Mouse (Mus musculus): ENCODE measurements around the gene Ypel5.

Gene Ypel5

DNA sequence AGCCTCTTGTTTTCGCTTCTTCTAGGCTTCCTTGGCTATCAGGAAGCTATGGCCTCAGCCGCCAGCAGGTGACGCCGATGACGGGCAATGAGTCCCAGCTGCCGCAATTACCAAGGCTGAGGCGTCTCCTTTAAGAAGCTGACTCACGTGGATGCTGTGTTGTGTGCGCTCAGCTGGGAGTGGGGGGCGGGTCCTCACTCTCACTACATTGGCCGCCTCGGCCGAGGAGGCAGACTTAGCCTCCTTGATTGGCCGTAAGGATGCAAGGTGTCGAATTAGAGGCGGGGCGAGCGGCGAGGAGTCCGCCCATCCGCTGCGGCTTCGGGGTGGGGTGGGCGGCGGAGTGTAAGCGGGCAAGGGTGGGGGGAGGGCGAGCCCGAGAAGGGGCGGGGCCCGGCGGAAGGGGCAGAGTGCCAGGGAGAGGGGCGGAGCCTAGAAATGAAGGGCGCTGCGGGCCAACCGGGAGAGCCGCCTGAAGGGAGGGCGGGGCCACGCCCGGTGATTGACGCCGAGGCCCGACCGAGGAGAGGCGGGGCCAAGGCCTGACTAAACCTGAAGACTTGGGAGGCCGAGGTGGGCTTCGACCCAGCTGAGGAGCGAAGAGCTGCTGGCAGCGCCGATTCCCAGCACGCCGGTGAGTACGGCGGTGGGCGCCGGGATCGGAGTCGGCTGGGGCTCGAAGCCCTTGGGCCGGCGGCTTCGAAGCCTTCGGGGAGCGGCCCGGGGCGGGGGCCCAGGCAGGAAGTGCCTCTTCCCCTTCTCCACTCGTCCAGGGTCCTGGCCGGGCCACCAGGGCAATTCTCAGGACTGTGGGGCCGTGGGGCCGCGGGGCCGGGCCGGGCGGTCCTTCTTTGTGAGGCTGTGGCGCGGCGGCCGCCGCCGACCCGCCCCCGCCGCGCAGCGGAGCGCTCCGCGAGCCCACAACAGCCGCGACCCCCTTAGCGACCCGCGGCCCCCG lies at the start of gene Ypel5:
Gene Ypel5 (plus strand): TSS at position 296 of the 958 bp plus-strand sequence.
- peak; percentile 100 for DNase-seq (ENCODE audit: inconsistent ontology term)

DNA sequence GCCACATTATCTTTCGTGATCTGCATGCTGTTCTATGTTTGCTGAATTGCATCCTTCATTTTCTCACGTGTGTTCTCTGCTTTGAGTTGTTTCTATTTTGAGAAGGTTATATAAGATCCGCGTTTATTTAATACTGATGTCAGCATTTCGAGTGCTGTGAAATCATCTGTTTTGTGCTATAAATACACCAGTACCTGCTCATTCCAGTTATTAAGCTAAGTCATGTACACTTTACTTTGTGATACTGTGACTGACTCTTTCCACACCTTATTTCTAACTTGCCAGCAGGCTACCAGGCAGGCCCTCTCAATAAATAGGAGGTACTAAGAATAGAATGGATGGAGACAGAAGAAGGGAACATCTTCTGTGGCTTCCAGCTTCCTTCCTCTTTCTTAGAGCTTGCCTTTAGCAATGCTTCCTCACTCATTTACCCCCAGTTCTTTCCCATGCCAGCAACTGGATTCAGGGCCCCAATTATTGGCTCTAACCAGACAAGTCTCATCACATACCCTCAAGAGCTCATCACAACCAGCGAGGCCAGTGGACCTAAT lies 48.3 kb upstream of the Ypel5 start:
- DNase-seq (ENCODE audit: inconsistent ontology term): no peak

DNA sequence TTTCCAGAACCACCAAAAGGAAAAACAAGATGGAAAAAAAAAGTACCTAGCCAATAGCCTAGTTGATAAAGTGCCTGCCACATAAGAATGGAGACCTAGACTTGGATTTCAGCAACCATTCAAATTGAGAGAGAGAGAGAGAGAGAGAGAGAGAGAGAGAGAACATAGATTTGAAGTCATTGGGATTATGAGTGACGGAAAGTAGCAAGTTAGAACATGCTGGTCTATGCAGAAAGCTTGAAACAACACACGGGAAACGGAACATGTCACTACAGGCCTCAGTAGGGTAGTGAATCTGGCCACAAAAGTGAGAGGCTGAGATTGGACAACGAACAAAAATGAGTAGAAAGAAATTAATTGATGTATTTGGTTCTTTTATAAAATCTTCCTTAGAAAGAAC lies 43.0 kb upstream of the Ypel5 start:
- no peak for DNase-seq (ENCODE audit: inconsistent ontology term)

DNA sequence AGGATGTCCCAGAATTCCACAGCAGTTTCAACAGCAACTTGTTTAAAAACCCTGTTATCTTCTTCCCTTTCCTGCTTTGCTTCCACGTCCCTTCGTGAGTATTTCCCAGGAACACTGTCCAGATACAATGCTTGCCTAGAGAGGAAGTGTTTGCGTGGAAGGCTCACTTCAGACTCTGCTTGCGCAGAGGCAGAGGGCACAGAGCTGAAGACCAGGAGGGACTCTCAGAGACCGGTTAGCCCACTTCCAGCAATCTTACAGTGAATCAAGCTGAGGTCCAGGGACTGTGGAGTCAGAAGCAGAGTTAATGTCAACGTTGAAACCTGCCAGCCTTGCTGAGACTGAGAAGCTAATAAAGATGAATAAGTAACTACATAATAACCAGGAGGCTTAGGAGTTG lies 41.6 kb upstream of the Ypel5 start:
- DNase-seq (ENCODE audit: inconsistent ontology term): no peak

DNA sequence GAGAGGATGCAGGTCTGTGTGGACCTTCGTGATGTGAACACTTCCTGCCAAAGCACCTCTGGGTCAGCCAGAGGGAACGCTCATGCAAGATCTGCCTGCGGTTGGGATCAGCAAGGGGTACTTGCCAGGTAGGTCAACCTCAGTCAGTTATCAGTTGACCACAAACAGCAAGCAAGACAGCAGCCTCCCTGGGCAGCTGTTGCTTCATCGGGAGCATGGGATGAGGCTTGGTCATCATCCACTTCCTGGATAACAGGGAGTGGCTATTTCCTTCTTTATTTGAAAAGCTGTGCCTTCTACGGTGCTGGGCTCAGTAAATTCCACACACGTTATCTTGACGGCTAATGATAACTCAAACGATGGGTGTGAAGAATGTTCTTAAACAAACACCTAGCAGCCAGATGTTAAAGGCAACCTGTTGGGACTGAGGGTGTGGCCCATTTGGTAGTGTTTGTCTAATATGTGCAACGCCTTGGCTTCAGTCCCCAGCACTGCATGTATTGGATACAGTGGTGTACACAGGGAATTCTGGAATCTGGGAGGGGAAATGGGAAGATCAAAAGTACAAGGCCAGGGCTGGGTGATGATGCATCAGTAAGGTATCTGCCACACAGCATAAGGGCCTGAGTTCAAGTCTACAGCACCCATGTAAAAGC lies 40.7 kb upstream of the Ypel5 start:
- no peak for DNase-seq (ENCODE audit: inconsistent ontology term)

DNA sequence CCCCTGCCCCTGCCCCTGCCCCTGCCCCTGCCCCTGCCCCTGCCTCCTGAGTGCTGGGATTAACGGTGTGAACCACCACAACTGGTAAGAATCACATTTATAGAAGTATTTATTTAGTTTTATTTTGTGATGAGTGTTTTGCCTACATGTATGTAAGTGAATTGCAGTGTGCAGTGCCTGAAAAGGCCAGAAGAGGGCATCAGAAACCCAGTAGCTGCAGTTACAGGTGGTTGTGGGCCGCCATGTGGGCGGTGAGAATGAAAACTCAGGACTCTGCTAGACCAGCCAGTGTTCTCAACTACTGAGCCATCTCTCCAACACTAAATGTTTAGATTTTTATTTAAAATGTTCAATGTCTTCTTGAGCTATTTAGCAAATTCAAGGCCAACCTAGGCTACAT lies 39.7 kb upstream of the Ypel5 start:
- DNase-seq (ENCODE audit: inconsistent ontology term): no peak

DNA sequence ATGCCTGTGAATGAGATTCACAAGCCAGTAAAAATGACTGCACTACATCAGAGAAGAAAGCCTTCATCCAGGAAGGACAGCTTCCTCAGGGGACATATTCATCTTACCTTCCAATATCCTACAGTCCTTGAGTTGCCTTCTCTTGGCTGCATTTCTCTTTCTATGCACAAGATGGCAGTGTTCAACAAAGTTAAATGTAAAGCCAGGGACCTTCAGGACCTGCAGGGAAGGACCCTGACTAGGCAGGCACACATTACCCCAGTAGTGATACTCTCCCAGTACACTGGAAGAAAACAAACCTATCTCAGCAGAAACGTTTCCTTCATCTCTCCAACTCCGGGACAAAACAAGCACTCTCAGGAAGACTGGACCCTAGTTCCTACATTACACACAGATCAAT lies 38.4 kb upstream of the Ypel5 start:
- peak; percentile 56 for DNase-seq (ENCODE audit: inconsistent ontology term)

DNA sequence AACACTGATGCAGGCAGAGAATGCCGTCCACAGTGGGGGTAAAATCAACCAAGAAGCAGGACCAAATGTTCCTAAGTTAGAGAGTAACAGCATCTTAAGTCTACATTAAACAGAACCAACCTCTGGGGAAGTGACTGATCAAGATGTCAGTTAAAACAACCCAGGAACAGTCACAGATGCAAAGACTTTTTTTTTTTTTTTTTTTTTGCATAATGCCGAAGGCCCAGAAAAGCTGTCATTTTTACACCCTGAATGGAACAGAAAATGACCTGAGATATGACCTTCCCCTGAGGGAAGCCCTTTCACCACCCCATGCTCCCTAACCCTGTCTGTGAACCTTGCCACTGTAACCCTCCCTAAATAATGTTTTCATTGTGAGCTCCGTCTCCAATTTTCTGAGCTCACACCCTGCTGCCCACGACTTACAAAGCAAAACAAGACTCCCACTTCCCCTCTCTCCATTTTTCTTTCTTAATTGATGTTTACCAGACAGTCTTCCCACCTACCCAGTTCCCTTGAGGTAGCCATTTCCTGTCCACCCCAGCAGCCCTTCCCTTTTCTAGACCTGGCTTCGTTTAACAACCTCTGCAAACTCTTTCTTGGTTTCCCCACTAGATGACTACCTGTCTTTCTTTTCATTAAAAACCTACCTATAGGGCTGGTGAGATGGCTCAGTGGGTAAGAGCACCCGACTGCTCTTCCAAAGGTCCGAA lies 26.2 kb upstream of the Ypel5 start:
- DNase-seq (ENCODE audit: inconsistent ontology term): no peak

DNA sequence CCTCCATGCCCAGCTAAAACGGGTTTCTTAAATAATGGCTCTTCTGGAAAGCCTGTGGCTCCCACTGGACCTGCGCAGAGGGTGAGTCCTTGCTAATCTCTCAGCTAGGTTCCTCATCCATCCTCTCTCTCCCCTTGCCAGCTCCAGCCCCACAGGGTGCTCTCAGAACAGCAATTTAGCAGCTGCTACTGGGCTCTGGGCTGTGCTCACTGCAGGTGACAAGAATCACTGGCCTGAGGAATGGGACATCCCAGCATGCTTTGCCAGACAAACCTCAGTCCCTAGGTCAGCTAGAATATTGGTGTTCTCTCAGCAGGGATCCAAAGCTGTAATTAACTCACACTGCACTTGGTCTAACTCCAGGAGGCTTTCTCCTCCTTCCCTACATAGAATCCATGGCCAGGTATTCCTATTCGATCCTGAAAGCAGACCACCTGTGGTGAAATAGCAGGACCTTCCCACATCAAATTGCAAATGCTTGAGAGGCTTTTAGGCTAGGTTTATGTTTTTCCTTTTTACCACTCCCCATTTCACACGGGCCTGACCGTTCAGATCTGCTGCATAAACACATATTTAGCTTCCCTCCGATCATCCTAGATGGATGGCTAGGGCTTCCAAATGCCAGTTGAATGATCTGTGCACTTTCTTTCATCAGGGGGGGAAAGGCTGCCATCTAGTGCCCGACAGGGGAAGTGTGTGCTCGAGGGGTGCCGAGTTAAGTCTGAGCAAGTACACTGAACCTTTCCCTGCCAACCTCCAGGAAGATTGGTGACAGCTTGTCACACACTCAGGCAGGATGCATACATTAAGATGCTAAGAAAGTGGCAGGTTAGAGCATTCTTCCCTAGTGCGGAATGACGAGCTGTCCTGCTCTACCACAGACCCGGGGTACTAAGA lies 22.6 kb upstream of the Ypel5 start:
- peak; percentile 60 for DNase-seq (ENCODE audit: inconsistent ontology term)

DNA sequence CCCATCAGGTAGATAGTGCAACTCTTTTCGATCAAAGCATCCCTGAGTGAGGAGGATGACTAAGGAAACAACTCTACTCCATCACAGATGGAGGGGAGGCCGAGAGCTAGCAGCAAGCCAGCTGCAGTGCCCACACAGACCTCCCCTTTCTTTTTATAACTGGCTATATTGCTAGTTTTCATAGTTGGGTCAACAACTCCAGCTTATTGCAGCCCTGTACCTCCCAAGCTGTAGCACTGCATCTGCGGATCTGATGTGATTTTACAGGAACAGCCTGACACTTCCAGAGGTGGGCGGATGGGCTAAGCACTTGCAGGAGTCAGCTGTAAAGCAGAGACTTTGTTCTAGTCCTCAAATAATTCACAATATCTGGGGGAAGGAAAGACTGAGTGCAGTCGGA lies 18.7 kb upstream of the Ypel5 start:
- DNase-seq (ENCODE audit: inconsistent ontology term): no peak

DNA sequence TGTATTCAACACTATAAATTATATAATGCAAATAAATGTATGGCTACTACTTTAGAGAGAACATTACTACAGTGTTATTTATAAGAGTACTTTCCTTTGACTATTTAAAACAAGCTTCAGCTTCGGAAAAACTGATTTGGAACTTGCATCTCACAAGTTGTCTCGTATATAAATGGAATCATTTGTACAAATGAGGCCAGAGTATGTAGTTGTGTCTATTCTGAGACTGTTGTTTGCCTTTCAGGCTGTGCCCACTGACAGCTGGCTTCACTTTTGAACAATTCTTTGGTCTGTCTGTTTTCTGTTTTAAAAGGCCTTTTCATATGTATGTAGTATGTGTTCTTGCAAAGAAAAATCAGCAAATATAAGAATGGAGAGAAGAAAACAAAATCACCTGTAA lies 16.5 kb upstream of the Ypel5 start:
- no peak for DNase-seq (ENCODE audit: inconsistent ontology term)

DNA sequence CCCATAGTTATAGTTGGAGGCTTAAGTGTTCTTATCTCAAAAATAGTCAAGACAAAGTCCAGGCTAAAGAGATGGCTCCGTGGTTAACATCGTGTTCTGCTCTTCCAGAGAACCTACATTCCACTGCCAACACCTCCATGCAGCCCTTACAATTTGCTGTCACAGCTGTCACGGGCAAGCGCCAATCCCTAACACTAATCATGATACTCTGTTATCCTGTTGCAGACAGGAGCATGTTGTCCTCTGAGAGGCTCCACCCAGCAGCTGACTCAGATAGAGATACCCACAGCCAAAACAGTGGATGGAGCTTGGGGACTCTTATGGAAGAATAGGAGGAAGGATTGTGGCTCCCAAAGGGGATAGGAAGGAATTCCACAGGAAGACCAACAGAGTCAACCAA lies 15.8 kb upstream of the Ypel5 start:
- DNase-seq (ENCODE audit: inconsistent ontology term): no peak

DNA sequence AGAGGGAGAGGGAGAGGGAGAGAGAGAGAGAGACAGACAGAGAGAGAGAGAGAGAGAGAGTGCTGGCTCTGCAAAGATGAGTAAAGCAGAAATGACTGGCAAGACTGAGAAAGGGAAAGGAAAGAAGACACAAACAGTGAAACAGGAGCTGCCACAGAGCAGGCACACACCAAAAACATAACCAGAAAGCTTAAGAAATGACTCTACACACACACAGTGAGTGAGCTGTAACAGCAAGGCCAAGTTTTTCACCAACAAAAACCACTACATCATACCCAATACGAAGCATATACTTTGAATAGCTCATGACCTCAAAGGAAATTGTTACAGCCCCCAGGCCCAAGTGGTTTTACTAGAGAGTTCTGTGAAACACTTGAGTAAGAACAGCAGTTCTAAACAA lies 14.3 kb upstream of the Ypel5 start:
- no peak for DNase-seq (ENCODE audit: inconsistent ontology term)

DNA sequence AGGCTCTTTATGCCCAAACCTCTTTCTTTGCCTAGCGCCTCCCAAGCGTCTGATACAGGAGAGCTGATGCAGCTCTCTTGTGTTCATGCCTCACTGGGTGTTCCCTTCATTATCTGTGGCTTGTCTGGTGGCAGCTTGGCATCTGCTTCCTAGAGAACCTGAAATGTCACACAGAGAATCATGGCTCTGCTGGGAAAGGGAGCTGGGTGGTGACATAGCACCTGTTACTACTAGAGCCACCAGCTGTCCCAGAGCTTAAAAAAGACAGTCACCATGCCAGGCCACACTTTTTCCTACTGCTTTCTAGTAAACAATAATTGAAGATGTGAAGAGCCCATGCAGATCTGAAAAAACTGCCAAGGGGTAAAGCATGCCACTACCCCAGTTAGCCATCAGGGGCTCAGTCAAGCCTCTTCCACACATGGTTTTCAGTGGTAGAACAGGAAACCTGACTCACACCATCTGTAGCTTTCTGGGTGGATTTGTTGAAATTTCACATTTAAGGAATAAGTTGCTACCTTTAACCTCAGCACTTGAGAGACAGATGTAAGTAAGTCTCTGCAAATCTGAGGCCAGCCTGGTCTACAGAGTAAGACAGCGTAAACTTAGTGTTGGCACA lies 9.2 kb upstream of the Ypel5 start:
- DNase-seq (ENCODE audit: inconsistent ontology term): no peak

DNA sequence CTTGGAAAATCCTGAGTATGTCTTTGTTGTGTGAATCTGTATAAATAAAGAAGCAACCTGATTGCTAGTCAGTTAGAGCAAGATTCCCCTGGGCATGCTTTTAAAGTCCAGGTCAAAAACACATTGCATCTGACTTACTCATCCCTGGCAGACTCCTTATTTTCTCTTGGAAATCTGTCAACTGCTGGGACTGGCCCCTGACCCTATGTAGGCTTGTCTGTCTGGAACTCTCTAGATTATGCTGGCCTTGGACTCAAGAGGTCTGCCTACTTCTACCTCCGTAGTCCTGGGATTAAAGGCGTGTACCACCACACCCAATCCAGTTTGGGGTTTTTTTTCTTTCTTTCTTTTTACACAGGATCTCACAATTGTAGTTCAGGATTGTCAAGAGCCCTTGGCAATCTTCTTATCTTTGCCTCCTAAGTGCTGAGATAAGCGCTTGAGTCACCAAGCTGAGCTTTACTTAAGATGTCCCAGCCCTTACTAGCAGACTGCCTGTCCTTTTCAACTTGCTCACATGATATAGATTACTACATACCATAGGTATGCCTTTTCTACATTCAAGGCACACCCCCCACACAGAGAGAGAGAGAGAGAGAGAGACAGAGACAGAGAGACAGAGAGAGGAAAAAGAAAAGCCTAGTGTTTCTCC lies 8.1 kb upstream of the Ypel5 start:
- DNase-seq (ENCODE audit: inconsistent ontology term): peak; percentile 61

DNA sequence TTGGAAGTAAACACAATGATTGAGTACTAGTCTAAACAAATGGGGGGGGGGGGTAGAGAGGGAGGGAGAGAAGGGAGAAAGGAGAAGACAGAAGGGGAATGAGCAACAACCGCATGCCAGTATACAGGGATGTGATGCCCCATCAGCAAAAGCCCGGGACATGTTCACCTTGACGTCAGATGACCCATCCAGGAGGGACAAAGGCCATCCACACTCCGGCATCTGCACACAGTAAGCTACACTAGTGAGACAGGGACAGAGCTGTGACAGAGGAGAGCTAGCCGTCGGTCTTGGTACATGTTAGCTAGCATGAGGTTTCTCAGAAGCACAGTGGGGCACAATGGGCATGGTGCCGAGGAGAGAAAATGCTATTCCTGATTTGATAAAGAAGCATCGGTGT lies 7.6 kb upstream of the Ypel5 start:
- DNase-seq (ENCODE audit: inconsistent ontology term): no peak

DNA sequence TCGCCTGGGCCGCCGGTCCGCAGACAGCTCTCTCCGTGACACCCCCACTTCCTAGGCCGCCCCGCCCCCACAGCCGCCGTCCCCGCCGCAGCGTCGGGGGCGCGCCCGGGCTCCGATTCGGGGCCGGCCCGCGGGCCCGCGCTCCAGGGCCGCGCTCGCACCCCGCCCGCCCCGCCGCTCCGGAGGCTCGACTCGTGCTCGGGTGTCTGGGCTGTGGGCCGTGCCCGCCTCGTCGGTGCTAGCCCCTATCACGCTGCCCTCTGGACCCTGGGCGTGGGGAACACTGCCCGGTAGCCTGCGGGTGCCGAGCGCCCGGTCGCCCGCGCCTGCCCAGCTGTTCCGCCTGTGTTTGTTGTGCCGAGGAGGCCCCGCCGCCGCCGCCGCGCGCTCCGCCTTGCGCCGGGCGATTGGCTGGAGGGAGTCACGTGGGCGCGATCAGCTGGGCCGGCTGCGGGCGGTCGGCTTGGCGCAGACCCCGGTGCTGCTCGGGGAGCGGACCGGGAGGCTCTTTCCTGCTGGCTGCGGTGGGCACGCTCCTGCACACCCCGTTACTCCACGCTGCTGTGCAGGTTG lies 973 bp downstream of the Ypel5 start:
- peak; percentile 96 for DNase-seq (ENCODE audit: inconsistent ontology term)

DNA sequence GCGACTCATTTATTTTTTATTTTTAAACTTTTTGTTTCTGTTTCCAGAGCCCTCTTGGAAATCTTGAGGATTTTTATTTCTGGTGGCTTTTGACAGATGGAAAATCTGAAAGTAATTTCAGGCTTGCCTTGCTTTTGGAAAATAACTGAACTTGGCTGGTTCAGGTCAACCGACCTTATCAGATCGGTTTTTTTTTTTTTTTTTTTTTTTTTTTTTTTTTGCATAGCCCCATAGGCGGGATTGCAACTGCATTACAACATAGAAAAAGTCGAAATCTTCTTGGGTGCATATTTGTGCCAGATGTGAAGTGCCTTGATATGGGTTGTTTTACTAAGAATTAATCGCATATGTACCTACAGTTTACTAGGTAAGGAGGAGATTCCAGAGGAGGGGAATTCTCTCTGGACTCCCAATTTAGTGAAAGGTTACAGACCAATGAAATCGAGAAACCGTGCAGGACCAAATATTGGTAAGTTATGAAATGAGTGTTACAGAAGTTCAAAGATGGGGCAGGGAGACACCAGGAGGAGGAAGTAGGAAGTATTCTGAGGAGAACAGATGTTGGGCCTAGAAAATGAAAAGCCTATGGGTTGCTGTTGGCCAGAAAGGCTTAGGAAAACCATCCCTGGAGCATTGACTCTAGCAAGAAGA lies 1.7 kb downstream of the Ypel5 start:
- DNase-seq (ENCODE audit: inconsistent ontology term): no peak

DNA sequence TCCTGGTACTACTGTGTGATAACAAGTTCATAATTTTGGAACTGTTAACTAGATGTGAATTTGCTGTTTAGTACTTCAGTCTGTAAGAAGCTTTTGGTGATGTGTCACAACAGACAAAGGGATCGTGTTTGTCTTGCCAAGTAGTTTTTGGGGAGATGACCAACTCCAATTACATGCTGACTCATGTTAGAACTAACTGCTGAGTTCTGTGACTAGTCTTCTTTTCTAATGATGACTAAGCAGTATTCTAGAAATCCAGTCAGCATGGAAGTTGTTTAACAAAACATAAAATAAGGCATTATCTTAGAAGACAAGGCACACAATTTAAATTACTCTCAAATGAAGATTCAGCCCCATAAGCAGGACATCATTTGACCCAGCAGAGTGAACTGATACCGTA lies 2.7 kb downstream of the Ypel5 start:
- DNase-seq (ENCODE audit: inconsistent ontology term): peak; percentile 75

Data from Muller cell, postnatal 12 days (primary cell).